Mouse (Mus musculus) spleen, adult 2 months (tissue): ENCODE measurements around the gene Qpctl. TPM values are rescaled to one million over a fixed set of nuclear protein-coding genes. Genes with fewer than 3 reads are reported as not detected.

ENCODE experiments used
- DNase-seq, 2 experiments: peaks; one replicate each; pipeline versions ENCODE4 v3.0.0 to v3.0.0-alpha.2; 2012 to 2021; ENCODE audit warnings: low spot score in 2 of 2, low read depth in 1 of 2
- H3K27ac ChIP-seq: fragments of 200-500 bp; 2 replicates; pipeline ENCODE4 v1.5.1; 2012; ENCODE audit warnings: low read length, inconsistent platforms; ENCODE audit not compliant: insufficient read depth
- H3K27me3 ChIP-seq: fragments of 200-500 bp; 2 replicates; pipeline ENCODE4 v1.6.1; 2012; ENCODE audit warnings: mild to moderate bottlenecking, moderate library complexity, low read length, inconsistent platforms; ENCODE audit not compliant: control insufficient read depth, insufficient read depth
- H3K36me3 ChIP-seq: fragments of 200-500 bp; 2 replicates; pipeline ENCODE4 v1.6.1; 2012; ENCODE audit warnings: mild to moderate bottlenecking, low read length, inconsistent platforms; ENCODE audit not compliant: control insufficient read depth, insufficient read depth
- H3K4me1 ChIP-seq: fragments of 200-500 bp; 2 replicates; pipeline ENCODE4 v1.6.1; 2011; ENCODE audit warnings: inconsistent platforms; ENCODE audit not compliant: control insufficient read depth, insufficient read depth, insufficient read length
- H3K4me3 ChIP-seq: fragments of 200-500 bp; 2 replicates; pipeline ENCODE4 v1.5.1; 2011; ENCODE audit warnings: mild to moderate bottlenecking, inconsistent platforms; ENCODE audit not compliant: insufficient read depth, insufficient read length; ENCODE audit errors: extremely low read depth
- CTCF ChIP-seq: fragments of 200-500 bp; IDR thresholded peaks from 2 replicates; pipeline ENCODE4 v1.5.1; 2011; ENCODE audit warnings: mild to moderate bottlenecking, inconsistent platforms; ENCODE audit not compliant: insufficient read depth, insufficient read length, insufficient replicate concordance; ENCODE audit errors: extremely low read depth
- POLR2A ChIP-seq: fragments of 200-500 bp; IDR thresholded peaks from 2 replicates; pipeline ENCODE4 v1.6.1; 2011; ENCODE audit warnings: low read depth, low read length, inconsistent platforms
- whole genome bisulfite sequencing: fragments of 180-500 bp; shearing (Covaris S2); methylation state at CpG from one replicate; pipeline ENCODE4 v1.1.7; 2018; 5-methylcytosine and 5-hydroxymethylcytosine counted together
- polyA plus RNA-seq: library from polyadenylated mRNA; depleted of rRNA; stranded (reverse); fragments of >200 nt; gene quantifications from 2 replicates; pipeline ENCODE4 v1.2.3, GENCODE M21; 2012; rRNA removed

Qpctl gene
- polyA plus RNA-seq, result 7.7 and 12.3 TPM in 2 replicates

DNA sequence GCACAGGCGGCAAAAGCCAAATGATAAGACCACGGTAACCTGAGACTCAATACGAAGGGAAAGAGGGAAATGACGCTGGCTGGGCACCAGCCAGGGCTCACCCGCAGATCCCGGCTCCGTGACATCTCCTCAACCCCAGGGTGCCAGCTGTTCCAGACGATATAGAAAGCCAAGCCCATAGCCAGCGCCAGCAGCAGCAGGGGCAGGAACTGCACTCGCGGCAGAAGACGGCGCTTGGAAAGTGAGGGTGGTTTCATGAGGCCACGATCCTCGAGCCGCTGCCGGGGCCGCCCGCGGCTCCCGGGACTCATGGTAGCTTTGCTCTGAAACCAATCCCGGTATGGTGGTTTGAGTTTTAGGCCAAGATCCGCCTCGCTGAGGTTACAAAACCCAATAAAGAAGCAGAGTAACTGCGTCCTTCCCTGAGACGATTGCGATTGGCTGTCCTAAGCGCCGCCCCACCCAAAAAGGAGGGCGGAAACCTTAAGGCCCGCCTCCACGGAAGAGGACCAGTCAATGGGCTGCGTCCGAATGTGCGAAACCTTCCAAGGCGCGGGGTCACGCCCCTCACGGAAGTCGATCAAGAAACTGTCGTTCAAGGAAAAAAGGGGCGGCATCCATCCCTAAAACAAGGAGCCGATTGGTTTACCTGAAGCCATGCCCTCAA lies at the start of gene Qpctl:
Qpctl (minus strand) TSS at position 417 of the 667 bp plus-strand sequence.
- Histone ChIP-seq H3K27me3 (no peaks in the 10 kb centered on the region), H3K36me3 (peaks cover 8% of the 10 kb centered on the region), H3K27ac (peak within 1 kb of the TSS; percentile 64), H3K4me1 (peaks cover 7% of the 10 kb centered on the region; the same call in 1 of the 2 replicates), H3K4me3 (peak within 1 kb of the TSS; percentile 70)
- peak; percentile 97 to 100 for DNase-seq
- TF ChIP-seq POLR2A (peak; percentile 7; the same call in 1 of the 2 replicates), CTCF (no peak)
- WGBS, result under 1% methylated on average over 43 of the region's 43 CpGs

DNA sequence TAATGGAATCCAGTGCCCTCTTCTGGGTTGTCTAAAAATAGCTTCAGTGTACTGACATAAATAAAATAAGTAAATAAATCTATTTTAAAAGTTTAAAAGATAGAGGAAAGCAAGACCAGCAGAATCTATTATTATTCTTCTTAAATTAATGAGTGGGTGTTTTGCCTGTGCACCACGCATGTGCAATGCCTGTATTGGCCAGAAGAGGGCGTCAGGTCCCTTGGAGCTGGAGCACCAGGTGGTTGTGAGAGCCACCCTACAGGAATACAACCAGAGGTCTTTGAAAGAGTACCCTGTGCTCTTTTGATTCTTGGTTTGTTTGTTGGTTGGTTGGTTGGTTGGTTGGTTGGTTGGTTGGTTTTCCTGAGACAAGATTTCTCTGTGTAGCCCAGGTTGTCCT lies 48.9 kb upstream of the Qpctl start:
- no peaks in the 10 kb centered on the region for H3K27me3 ChIP-seq
- H3K27ac ChIP-seq, result no peak overlapping the region
- H3K4me1 ChIP-seq, result no peaks in the 10 kb centered on the region
- 45% methylated on average over 2 of the region's 2 CpGs for WGBS
- H3K4me3 ChIP-seq, result no peak overlapping the region
- TF ChIP-seq POLR2A, result no peak
- peak; percentile 59; the same call in 1 of the 2 replicates for TF ChIP-seq CTCF
- no peak for DNase-seq
- H3K36me3 ChIP-seq, result peaks cover 3% of the 10 kb centered on the region; the same call in 1 of the 2 replicates

DNA sequence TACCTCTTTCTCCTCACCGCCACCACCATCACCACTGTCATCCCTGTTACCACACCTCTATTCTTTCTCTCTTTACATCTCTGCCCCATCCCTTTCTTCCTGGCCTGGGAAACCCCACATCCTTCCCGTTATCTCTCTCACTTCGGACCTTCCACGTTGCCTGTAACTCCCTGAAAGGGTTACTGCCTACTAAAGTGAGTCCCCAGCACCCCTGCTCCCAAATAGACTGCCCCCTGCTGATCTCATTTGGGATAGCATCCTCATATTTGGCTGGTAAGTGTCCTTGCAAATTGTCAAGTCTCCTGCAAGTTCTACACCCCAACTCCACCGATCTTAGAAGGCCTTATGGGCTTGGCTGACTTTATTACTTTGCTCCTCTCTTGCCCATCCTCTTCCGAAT lies 47.6 kb upstream of the Qpctl start:
- H3K4me1 ChIP-seq, result no peaks in the 10 kb centered on the region
- H3K27me3 ChIP-seq, result no peaks in the 10 kb centered on the region
- DNase-seq, result peak in 1 of 2 experiments; percentile 31
- no peak overlapping the region for H3K27ac ChIP-seq
- H3K4me3 ChIP-seq, result no peak overlapping the region
- 0 out of 2 replicates have a peak, but pooled peaks cover 3% of the 10 kb centered on the region for H3K36me3 ChIP-seq
- TF ChIP-seq CTCF (peak; percentile 34; the same call in 1 of the 2 replicates), POLR2A (no peak)
- 66% methylated on average over 6 of the region's 6 CpGs for WGBS

DNA sequence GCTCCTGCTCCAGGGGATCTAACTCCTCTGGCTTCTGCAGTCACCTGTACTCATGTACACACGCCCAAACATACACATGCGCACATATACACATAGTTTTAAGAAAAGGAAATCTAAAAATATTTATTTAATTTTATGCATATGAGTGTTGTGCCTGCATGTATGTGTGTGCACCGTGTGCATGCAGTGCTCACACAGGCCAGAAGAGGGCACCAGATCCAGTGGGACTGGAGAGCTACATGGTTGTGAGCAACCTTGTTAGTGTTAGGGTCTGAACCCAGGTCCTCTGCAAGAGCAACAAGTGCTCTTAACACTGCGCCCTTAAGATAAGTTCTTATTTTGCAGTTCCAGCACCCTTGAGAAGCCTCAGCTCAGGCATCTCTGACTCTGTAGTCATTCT lies 45.6 kb upstream of the Qpctl start:
- H3K4me1 ChIP-seq, result no peaks in the 10 kb centered on the region
- DNase-seq, result no peak
- 0 out of 2 replicates have a peak, but pooled peaks cover 3% of the 10 kb centered on the region for H3K36me3 ChIP-seq
- 96% methylated on average over 4 of the region's 4 CpGs for WGBS
- H3K27me3 ChIP-seq, result no peaks in the 10 kb centered on the region
- TF ChIP-seq CTCF (no peak), POLR2A (no peak)
- no peak overlapping the region for H3K4me3 ChIP-seq
- H3K27ac ChIP-seq, result no peak overlapping the region

DNA sequence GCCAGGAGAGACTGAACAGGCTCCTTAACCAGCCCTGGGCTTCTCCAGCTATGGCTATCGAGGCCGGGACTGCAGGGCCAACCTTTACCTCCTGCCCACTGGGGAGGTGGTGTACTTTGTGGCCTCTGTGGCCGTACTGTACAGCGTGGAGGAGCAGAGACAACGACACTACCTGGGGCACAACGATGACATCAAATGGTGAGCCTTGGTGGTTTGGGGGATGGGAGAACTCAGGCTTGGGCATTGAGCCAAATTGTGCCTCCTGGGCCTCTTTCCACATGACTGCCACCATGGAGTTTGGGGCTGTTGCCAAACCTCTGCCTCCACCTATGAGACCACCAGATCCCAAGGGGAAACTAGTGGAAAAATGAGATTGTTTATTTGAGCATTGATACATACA lies 35.7 kb upstream of the Qpctl start:
- TF ChIP-seq POLR2A (no peak), CTCF (no peak)
- H3K36me3 ChIP-seq, result peaks cover 3% of the 10 kb centered on the region; the same call in 1 of the 2 replicates
- no peaks in the 10 kb centered on the region for H3K27me3 ChIP-seq
- WGBS, result 81% methylated on average over 6 of the region's 6 CpGs
- DNase-seq, result no peak
- no peak overlapping the region for H3K27ac ChIP-seq
- H3K4me1 ChIP-seq, result peaks cover 4% of the 10 kb centered on the region; the same call in 1 of the 2 replicates
- no peak overlapping the region for H3K4me3 ChIP-seq

DNA sequence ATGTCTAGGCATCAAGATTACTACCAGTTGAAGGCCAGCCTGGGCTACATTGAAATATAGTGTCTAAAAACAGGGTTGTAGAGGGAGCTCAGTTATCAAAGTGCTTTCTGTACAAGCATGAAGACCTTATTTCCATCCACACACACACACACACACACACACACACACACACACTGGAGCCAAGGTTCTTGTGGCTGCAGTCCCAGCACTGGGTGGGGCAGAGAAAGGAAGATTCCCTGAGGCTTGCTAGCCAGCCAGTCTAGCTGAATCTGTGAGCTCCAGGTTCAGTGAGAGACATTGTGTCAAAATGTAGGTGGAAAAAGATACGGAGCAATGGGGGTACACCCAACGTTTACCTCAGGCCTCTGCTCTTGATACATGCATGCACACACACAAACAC lies 35.2 kb upstream of the Qpctl start:
- Histone ChIP-seq H3K4me1 (peaks cover 4% of the 10 kb centered on the region; the same call in 1 of the 2 replicates), H3K36me3 (peaks cover 3% of the 10 kb centered on the region; the same call in 1 of the 2 replicates), H3K4me3 (no peak overlapping the region), H3K27ac (no peak overlapping the region), H3K27me3 (no peaks in the 10 kb centered on the region)
- WGBS, result 95% methylated on average over 2 of the region's 2 CpGs
- TF ChIP-seq CTCF (no peak), POLR2A (no peak)
- no peak for DNase-seq
